Mouse (Mus musculus): ENCODE measurements around the gene Phf3. TPM values are rescaled to one million over a fixed set of nuclear protein-coding genes. Genes with fewer than 3 reads are reported as not detected.

Gene Phf3
- total RNA-seq, 2 experiments from 2014 or later = 37.1 to 37.3 TPM

GRCm38 (mm10) chr1:30819414-30819813 is 54.3 kb downstream of the Phf3 start:
- DNase-seq = no peak

- no peak for DNase-seq
These were observed 58.1 kb downstream of the Phf3 start for GRCm38 (mm10) chr1:30815609-30816008.

DNA sequence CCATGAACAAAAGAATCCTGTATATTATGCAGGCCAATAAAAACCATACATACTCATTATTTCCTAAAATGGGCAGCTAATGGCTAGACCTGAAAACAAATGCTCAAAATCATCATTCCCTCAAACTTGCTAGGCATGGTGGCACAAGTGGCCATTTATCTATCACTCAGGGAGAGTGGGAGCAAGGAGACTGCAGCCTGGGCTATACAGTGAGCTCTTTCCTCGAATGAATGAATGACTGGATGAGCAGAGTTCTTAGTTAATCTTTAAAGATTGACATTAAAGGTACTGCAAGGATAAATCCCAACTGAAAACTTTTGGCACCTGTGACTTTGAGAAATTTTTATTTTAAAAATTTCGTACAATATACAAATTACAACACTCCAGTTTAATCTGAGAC is 58.7 kb downstream of the Phf3 start:
- DNase-seq = no peak

- no peak for DNase-seq
These were observed 65.5 kb downstream of the Phf3 start for GRCm38 (mm10) chr1:30808101-30808699.

DNA sequence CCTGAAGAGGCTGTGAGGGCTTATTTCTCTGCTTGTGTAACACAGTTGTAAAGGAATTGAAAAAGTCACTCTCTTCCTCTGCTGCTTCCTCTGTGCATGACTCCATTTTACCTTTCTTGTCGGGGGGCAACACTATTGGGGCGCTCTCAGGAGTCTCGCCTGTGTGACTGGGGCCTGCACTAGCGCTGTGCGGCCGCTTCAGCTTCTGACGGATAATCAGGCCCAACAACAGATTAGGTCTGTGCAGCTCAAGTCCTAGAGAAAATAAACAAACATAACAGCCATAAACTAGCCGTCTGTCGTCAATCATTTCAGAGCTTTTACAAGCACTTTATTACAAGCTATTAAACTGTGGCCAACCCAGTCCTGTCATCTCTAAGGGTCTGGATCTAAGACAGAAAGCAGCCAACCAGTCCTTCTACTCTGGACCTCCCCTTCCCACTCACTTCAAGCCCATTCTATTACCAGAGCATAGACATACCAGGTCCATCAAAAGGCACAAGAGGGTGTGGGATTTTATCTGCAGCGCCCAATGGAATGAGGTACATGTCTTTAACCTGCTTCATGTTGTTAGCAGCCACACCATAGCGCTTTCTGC is 67.9 kb downstream of the Phf3 start:
- no peak for DNase-seq

- no peak for DNase-seq
These were observed 68.8 kb downstream of the Phf3 start for GRCm38 (mm10) chr1:30804919-30805318.

DNA sequence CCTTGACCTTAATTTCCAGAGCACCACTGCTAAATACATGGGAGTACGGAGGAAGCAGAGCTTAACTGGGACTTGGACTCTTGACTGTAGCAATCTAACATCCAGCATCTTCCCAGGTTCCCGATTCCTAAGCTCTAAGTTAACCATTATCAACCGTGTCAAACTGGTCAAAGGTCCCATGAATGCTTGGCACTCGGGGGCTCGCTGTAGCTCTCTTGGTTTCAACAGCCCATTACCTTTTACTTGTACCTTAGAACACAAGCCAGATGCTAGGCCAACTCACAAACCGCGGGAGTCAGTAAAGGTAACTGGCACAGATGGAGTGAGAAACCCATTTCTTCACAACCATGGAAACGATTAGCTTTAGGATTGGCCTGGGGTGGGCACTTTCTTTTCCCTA is 71.8 kb downstream of the Phf3 start:
- DNase-seq = no peak

- DNase-seq = no peak
These were observed 74.4 kb downstream of the Phf3 start for GRCm38 (mm10) chr1:30799277-30799834.

GRCm38 (mm10) chr1:30794606-30795005 is 79.1 kb downstream of the Phf3 start:
- DNase-seq = no peak

DNA sequence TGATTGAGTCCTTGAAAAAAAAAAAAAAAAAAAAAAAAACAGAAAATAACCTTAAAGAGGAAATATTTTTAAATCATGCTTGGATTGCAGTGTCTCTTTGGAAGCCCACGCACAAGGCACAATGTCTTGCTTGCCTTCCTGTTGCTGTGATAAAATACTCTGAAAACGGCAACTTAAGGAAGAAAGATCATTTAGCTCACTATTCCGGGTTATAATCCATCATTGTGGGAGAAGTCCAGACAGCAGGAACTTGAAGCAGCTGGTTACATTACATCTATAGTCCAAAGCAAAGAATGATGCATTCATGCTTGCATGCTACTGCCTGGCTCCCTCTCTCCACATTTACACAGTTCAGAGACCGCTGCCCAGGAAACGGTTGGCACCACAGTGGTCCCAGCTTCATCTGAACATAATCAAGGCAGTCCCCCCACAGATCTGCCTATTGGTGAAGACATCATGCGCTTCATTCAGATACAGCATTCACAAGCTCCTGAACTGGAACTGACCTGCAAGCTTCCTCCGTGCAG is 80.3 kb downstream of the Phf3 start:
- no peak for DNase-seq

DNA sequence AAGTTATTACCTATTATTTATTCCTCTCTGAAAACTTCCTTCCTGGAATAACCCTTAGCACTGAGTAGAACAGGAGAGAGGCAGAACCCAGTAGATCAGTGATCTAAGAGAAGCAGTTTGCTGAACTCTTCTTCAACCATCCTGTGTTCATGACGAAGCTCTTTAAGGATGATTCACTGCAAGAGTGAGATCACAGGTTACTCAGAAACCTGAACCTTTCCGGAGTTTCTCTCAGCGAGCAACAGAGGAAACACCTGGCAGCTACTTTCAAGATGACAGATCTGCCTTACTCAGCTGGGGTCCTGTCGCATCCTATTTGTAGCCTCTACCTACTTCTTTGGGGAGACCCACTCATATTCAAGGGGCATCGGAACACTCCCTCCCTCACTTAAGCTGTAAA is 80.8 kb downstream of the Phf3 start:
- DNase-seq = no peak

GRCm38 (mm10) chr1:30790220-30790619 is 83.5 kb downstream of the Phf3 start:
- DNase-seq = no peak

DNA sequence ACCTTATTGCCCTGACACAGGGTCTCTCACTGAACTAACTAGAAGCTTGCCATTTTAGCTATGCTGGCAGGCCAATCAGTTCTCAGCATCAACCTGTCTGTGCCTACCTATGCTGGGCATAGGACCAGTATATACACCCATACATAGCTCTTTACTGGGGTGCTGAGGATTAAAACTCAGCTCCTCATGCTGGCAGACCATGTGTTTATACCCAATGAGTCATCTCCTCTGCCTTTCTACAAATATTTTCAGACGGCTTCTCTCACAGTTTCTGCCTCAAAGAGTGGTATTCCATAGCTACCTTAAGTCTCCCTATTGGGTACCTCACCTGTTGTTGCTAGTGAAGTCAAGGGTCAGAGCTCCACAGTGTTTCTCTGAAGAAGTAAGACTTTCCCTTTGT is 84.0 kb downstream of the Phf3 start:
- no peak for DNase-seq

DNA sequence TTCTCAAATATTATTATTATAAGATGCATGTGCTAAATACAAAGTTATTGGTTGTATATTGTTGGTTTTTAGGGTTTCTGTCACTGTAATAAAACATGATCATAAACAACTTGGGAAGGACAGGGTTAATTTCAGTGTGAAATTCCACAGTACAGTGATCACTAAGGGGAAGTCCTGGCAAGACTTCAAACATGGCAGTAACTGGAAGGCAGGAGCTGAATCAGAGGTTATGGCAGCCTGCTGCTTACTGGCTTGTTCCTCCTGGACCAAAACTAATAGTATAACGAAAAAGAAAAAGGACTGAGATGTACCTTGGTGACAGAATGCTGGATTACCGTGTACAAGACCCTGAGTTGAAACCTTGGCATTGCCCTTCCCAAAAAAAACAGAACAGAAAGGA is 84.7 kb downstream of the Phf3 start:
- DNase-seq = no peak

- peak in 1 of 2 experiments; percentile 10 for DNase-seq
These were observed 87.1 kb downstream of the Phf3 start for GRCm38 (mm10) chr1:30786583-30786982.

GRCm38 (mm10) chr1:30783741-30784140 is 90.0 kb downstream of the Phf3 start:
- DNase-seq = no peak

DNA sequence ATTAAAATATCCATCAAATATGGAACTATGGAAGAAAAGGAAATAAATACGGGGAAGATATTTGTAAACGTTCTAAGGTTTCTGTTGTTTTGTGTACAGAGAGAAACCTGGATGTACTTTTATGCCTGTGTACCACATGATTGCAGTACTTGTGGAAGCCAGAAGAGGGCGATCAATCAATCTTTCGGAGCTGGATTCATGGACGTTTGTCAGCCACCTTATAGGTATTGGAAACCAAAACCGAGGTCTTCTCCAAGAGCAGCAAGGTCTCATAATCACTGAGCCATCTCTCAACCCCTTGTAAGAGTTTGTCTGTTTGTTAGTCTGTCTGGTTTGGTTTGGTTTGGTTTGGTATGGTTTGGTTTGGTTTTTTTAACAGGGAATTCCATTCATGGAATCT is 93.4 kb downstream of the Phf3 start:
- peak; percentile 10 to 57 for DNase-seq

DNA sequence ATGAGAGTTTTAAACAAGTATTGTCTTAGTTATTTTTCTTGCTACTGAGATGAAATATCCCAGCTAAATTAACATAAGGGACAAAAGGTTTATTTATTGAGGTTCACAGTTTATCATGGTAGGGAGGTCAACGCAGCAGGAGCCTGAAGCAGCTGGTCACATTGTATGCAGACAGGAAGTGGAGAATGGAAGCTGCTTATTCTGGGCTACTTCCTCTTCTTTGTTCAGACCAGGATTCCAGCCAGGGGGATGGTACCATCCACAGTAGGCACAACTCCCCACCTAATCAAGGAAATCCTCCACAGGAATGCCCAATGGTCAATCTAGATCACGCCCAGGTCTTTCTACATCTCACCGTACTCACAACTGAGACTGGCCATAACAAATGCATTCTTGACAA is 94.2 kb downstream of the Phf3 start:
- DNase-seq = no peak

DNA sequence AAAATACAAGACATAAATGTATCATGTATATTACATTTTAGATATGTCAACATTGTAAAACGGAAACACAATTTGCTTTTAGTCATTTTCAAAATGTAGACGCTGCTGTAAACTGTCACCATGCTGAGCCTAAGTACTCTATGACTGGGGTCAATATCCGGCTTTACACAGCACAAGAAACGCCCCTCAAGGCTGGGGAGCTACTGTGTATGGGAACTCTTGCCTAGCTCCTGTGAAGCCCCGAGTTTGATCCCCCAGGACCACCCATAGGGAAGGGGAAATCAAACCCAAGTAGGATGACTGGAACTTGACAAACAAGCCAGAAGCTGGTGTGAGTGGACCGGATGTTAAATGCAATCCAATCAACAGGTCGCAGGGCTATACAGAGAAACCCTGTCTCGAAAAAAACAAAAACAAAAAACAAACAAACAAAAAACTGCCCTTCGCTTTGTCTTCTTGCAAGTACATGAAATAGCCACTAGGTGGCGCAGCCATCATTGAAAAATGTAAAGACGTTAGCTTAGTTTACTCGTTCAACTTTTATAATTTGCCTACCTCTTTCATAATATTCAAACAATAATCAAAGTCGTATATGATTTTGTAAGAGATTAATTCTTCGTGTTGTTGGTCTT is 95.2 kb downstream of the Phf3 start:
- peak; percentile 7 to 59 for DNase-seq

DNA sequence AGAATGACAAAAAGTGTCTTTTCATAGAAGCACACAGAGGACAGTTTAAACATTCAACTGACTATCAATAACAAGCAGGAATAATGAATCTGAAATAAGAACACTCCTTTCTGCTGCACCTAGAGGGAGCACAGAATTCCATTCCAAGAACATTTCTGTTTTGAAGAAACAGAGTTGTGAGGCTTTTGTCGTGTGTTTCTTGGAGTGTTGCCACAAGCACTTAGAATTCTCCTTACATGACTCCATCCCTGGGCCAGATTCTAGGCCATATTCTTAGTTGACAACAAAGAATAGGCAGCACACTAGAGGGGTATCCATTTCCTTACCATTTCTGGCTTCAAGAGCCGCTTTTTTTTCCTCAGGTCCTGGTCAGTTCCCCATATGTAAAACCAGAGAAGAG is 97.5 kb downstream of the Phf3 start:
- no peak for DNase-seq

DNA sequence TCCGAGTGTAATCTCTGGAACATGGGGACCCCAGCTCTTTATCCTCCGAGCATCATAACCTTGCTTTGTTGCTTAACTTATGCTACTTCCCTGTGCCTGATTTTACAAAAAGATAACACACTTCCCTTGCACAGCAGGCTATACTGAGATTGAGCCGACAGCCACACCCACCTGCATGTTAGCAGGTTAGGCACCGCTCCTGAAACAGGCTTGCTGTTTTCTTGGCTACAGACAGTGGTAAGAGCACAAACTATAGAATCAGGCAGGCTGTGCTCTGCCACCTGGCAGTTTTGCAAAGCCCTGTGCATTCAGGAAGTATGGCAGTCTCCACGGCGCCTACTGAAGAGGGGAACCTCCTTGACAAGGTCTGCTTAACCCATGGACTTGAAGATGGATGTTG is 100.1 kb downstream of the Phf3 start:
- no peak for DNase-seq

DNA sequence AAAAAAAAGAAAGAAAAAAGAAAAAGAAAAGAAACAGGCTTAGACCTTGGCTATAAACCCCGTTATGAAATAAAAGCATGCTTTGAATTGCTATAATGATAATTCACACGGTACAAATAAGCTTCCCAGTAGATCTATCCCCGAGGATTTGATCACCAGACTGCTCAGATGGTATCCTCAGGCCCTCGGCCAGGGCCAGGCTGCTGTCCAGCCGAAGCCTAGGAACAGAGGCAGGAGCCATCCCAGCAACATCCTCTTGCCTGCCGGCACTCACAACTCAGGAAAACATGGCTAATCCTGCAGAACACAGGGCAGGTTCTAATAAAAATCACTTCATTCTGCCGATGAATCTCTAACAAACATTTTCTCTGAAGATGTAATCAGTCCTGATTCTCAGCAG is 100.9 kb downstream of the Phf3 start:
- no peak for DNase-seq

DNA sequence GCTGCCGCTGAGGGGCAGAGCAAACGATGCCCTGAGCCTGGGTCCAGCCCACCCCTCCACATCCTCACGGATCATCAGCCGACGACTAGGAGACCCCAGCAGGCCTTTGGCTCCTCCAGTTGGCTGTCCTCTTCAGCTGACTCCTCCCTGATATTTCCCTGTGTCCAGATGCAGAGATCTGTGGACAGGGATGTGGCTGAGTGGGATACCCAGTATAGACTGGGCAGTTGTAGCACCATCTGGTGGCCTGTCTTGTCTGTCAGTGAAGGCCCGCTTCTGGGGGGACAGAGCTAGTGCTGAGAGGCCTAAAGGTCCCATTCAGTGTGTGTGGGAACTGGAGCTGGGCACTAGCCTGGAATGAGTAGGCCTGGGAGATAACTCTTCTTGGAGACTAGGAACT is 101.9 kb downstream of the Phf3 start:
- DNase-seq = no peak
